Mouse (Mus musculus): ENCODE results near the gene Itgb7.

Itgb7 gene

DNA sequence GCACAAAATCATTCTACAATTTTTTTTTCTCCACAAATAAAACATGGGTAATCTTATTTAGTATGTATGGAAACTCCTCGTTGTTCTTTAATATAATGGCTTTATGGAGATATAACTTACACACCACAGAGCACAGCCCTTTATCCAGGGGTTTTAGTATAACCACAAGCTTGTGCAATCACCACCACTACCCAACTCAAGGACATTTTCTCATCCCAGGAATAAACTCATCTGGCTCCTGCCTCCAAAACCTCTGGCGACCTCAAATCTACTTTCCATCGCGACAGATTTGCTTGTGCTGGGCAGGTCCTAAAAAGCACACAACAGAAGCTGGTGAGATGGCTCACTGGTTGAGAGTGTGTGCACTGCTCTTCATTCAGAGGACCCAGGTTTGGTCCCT, 38.1 kb downstream of the Itgb7 start:
- DNase-seq (ENCODE audit: low spot score in 2 of 2) = no peak

DNA sequence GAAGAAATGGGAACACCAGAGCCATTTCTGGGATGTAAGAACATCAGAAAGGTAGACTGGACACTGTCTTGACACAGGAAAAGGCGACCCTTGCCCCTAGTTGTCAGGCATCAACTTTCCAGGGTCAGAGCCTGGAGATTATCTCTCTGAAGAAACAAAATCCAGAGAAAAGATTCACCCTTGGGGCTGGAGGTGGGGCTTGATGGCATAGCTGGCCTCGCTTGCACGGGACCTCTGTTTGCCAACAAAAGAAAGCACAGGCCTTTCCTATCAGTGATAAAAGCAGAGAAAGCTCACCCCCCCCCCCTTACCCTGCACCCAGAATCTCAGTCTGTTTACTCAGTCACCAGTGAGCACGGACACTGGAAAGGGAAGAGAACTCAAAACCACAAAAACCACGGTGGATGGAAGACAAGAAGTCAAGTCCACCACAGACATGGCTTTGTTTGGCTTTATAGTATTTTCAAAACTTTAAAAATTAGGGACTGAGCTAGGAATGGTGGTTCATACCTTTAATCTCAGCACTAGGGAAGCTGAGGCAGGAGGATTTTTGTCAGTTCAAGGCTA, 38.8 kb downstream of the Itgb7 start:
- DNase-seq (ENCODE audit: low spot score in 2 of 2) = no peak

DNA sequence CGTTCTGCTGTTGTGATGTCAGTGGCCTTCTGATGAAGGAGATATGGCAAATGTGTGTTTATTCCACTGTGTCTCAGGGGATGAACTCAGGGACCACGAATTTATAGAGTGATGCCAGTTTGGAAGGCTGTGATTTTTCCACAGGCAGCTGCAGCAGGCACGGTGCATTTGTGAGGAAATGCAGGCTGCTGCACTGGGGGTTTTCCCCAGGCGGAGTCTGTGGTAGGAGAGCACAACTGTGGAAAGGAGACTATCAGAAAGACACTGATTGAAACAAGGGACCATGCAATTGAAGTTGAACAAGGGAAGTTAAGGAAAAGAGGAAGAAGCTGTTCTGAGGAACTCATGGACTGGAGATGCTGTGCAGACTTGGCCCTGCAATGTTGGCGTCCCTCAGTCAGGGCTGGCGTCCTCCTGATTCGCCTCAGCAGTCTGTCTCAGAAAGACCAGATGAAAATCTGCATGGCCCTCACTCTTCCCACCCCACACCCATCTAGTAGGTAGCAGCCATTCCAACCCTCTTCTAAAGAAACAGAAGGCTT, 39.4 kb downstream of the Itgb7 start:
- DNase-seq (ENCODE audit: low spot score in 2 of 2) = no peak

DNA sequence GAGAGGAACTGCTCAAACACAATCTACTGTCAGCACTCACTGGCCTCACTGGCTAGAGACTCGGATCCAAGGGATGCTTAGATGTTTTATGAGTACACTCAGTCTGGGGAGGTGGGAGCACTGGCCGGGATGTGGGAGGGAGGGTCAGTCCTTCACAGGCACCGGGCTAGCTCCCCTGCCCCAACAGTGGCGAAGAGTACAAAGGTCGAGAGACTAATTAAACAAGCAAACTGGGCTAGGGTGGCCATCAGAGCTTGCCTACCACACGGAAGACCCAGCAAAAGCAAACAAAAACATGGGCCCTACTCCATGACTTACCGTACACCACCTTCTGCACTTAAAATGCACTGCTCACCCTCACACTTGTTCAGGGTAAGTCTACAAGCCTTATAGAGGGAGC, 40.0 kb downstream of the Itgb7 start:
- no peak for DNase-seq (ENCODE audit: low spot score in 2 of 2)

DNA sequence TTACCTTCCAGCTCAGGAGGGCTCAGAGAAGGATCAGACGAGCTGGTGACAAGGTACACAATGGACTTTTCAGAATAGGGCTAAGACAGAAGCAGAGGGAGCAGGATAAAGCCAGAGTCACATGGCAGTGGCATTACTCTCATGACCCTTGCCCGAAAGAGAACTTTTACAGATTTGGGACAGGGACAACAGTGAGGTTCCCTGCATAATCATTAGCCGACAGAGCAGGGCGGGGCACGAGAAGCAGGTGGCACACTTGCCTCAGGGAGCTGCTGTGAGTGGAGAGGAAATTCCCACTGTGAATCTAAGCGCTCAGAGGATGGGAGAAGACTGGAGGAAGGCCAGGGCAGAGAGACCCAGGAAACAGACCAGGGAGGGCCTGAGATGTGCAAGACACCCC, 42.9 kb downstream of the Itgb7 start:
- no peak for DNase-seq (ENCODE audit: low spot score in 2 of 2)

DNA sequence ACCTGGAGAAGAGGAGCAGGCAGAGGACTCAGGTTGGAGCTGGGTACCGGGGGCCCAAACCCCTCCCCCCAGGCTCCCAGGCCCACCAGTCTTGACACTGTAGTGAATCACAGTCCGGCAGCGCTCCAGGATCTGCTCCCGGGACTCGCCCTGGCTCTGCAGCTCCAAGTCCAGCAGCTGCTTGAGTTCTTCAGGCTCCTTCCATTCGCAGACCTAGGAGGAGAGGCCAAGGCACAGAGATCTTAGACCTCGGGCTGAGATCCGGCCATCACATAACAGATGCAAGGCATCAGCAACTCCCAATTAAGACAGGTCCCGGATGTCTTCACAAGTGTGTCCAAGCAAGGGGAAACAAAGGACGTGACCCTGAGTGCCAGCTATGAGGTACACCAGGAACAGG, 43.6 kb downstream of the Itgb7 start:
- no peak for DNase-seq (ENCODE audit: low spot score in 2 of 2)

DNA sequence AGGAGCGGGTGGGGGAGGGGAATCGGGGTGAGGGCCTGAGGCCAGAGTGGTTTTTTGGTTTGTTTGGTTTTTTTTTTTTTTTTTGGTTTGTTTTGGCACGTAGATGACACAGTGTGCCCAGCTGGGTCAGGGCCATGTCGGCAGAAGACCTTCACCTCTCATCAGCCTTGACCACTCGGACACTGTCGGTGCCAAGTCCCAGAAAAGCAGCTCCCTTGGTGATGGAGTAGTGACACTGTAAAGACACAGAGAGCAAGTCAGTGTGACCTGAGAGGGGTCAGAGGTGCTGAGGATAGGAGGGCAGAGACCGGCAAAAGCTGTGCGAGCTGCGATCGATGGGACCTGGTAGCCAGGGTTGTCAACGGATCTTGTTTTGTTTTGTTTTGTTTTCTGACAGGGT, 45.5 kb downstream of the Itgb7 start:
- no peak for DNase-seq (ENCODE audit: low spot score in 2 of 2)

DNA sequence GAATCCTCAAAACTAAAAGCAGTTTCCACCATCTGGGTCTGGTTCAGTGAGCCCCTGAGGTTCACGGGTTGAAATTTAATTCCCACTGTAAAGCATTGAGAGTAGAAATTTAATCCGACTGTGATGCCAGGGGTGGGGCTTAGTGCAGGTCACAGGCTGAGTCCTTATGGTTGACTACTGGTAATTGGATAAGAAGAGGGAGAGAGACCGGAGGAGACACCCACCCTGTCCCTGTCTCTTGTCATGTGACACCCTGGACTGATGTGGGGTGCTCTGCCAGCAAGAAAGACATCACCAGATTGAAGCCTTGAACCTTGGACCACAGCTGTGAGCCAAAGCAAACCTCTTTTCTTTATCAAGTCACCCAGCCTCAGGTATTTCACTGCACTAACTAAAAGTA, 48.7 kb downstream of the Itgb7 start:
- no peak for DNase-seq (ENCODE audit: low spot score in 2 of 2)

DNA sequence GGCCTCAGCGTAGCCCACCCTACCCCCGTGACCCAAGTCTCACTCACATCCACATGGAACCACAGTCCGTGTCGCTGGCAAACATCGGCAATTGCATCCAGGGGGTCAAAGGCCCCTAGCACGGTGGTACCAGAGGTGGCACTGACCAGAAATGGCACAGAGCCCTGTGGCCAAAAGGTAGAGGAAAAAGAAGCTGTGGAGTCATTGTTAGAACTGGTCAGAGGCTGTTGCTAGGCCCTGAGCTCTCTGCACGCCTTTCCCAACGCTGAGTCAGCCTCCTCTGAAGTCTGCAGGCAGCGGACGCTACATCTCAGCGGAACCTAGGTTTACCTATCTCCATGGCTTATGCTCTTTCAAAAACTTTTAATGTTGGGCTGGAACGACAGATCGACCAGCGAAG, 51.8 kb downstream of the Itgb7 start:
- DNase-seq (ENCODE audit: low spot score in 2 of 2) = no peak

DNA sequence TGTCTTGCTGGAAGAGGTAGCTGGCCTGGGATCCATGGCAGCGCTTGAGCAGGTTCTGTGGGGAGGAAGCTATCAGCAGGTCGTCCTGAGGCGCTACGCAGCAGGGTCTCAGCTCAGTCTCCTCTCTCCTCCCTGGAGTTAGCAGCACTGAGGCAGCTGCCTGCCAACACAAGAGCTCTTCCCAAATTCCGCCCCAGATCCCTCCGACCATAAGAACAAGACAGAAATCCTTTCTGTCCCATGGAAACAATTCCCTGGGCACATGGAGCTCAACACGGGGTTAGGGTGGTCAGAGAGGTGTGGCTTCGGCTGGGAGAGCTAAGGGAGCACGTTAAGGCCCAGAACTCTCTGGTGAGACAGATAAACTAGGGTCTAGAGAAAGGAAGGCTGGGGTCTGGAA, 52.6 kb downstream of the Itgb7 start:
- no peak for DNase-seq (ENCODE audit: low spot score in 2 of 2)

DNA sequence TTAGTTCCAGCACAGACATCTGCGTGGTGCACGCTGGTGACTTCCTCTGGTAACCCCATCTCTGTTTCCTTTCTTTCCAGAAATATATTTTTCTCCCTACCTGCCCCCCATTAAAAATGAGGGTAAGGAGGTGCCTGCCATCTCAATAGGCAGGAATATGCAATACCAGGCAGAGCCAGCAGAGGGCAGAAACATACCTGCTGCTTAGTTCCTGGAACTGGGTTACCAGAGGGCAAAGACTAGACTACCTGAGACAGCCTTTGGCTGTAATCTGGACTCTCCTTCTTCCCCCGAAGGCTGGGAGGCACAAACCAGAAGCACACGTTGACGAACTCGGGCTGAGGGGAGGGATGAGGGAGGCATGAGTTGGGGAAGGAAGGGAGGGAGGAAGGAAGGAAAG, 53.5 kb downstream of the Itgb7 start:
- DNase-seq (ENCODE audit: low spot score in 2 of 2) = peak; percentile 80 to 85

DNA sequence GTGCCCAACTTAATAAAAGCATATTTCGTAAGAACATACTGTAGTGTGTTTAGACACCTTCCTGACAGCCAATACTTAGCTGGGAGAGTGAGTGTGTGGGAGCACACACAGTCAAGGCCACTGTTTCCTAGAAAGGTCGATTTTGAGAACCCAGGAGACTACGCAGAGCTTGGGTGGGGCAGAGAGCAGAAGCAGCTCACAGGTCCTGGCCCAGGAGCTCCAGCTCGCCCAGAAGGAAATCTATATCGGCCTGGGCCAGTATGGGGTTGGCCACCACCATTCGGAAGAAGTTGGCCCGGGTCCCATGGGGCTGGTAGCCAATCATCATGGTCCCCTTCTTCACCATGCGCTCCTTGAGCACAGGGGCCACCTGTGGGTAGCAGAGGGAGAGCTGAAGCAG, 54.3 kb downstream of the Itgb7 start:
- DNase-seq (ENCODE audit: low spot score in 2 of 2) = no peak

DNA sequence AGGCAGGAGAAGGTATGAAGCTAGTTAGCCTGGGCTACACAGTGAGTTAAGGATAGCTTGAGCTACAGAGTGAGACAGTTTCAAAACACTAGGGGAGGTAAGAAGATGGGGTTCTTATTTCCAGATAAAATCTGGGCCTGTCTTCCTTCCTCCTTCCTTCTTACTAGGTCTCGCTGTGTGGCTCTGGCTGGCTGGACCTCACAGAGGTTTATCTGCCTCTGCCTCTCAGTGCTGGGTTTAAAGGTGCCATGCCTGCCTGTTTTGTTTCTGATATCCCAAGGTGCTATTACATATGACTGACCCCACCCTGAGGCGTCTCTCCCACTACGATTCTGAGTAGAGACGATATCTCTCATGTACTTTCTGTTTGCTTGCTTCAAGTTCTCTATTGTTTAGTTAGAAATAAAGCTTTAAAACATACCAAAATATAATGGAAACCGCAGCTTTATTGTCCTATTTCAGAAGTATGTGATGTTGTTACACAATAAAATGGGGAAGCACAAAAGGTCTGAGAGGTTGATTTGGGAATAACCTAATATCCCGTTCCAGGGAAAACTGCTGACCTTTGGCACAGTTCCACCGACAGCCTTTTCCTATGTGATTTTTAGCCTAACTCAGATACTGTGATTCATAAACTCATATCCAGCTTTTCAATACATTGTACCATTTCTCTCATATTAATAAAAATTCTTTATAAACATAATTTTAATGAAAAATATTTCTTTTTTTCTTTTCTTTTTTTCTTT, 55.0 kb downstream of the Itgb7 start:
- no peak for DNase-seq (ENCODE audit: low spot score in 2 of 2)

DNA sequence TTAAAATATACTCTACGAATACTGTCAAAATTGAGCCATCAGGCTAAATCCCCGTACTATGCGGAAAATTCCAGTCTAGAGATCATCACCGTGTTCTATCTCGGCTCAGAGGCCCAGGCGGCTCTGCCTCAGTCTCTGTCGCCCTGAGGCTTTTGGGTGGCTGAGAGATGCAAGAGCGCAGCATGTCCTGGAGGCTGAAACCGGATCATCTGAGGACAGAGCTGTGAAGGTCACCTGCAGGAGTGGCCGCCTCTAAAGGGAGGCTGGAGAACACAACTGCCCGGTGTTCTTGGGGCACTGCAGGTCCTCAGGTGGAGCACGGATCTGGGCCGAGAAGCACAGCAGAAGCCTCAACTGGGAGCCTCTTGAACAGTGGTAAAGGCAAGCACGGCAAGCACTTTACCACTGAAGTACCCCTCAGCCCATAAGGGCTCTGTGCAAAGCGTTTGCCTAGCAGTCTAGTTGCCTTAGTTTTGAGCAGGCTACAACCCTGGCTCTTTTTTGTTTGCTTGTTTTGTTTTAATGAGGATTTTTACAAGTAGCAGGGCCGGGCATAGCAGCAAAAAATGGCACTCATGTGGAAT, 55.9 kb downstream of the Itgb7 start:
- no peak for DNase-seq (ENCODE audit: low spot score in 2 of 2)

DNA sequence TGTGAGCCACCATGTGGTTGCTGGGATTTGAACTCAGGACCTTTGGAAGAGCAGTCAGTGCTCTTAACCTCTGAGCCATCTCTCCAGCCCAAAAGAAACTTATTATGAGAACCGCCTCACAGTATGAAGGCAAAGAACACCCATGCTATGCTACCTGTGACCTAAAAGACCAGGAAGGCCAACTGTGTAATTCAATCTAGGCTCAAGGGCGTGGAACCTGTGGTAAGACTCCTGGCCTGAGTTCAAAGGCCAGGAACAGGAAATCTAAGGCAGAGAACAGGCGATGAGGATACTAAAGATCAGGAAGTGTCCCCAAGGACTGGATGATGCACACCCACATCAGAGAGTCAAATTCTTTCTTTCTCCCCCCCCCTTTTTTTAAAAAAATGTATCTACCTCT, 58.2 kb downstream of the Itgb7 start:
- no peak for DNase-seq (ENCODE audit: low spot score in 2 of 2)

DNA sequence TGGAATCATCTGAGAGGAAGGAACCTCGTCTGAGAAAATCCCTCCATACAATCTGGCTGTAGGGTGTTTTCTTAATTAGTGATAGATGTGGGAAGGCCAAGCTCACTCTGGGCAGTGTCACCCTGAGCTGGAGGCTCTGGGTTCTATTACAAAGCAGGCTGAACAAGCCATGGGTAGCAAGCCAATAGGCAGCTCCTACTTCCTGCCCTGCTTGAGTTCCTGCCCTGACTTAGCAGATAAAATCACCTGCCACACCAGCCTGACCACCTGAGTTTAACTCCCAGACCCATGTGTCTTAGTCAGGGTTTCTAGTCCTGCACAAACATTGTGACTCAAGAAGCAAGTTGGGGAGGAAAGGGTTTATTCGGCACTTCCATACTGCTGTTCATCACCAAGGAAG, 62.7 kb downstream of the Itgb7 start:
- no peak for DNase-seq (ENCODE audit: low spot score in 2 of 2)

DNA sequence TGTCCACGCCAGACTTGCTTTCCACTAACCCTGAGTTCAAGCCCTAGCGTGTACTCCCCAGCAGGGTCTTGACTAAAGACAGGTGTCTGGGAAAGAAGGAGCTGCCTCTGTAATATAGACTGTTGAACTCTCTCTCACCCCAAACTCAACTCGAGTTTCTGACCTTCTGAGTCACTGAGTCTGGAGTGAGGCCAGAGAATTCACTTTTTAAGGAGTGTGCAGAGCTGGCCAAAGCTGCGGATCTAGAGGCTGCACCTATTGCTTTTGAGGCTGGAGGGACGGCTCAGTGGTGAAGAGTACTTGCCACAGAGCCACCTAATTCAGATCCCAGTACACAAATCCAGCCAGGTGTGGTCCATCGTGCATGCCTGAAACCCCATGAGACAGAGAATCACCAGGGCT, 64.1 kb downstream of the Itgb7 start:
- DNase-seq (ENCODE audit: low spot score in 2 of 2) = no peak
